Mouse (Mus musculus) embryo, embryonic 10.5 days (tissue): ENCODE results near the gene Lpp.
A peak's percentile ranks its signal among the peaks of the same experiment; 100 is the strongest.

Experiments
- DNase-seq: peaks from one replicate; pipeline ENCODE4 v3.0.0-alpha.2; 2015; ENCODE audit warnings: low spot score

The Lpp gene

DNA sequence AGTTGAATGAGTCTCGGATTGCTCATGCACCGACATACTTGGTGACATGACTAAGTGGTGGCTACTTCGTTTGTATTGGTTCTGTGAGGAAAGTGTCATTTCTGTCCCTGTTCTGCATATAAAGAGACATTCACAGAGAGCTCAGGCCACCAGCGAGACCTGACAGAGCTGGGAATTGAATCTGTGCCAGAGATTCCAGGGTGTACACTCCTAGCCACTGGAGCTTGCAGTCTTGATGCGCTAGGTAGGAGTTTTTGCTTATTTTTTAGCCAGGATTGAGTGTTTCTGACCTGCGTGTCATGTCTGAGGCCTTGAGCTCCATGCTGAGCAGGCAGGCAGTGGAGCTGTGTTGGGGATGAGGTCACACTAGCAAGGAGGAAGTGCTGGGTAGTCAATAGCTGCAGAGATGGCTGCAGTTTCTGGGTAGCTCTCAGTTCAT is 41.8 kb downstream of the Lpp start:
- DNase-seq: no peak

DNA sequence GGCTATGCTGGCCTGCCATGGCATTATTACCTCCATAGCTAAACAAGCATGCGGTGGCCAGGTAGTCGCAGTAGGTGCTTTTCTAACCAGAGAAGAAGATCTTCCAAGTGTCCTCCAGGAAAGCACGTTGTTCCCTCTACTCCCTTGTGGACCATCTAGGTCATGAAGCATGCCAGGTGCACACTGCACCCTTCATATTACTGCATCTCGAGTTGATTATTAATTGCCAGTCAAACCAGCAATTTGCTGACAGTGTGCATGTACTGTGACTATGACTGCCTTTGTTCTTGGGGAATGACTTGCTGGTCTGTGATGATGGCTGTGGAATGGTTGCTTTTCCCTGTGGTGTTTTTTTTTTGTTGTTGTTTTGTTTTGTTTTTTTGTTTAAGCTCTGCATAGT is 45.1 kb downstream of the Lpp start:
- DNase-seq: no peak

DNA sequence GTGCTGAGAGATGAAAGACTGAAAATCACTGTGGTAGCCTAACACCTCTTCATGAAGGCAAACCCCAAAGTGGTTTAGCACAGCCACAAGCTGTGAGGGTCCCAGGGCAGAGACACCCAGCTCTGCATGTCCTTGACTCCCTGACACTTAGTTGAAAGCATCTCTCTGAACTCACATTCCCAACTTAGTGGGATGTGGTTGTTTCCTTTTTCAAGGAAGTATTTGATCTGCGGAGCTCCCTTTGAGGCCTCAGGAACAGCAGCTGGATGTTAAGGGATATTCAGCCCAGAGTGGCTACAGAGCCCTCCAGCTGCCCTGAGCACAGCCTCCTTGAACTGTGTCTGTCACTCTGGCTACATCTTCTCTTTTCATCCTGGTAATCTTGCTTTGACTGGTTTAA is 48.0 kb downstream of the Lpp start:
- no peak for DNase-seq

DNA sequence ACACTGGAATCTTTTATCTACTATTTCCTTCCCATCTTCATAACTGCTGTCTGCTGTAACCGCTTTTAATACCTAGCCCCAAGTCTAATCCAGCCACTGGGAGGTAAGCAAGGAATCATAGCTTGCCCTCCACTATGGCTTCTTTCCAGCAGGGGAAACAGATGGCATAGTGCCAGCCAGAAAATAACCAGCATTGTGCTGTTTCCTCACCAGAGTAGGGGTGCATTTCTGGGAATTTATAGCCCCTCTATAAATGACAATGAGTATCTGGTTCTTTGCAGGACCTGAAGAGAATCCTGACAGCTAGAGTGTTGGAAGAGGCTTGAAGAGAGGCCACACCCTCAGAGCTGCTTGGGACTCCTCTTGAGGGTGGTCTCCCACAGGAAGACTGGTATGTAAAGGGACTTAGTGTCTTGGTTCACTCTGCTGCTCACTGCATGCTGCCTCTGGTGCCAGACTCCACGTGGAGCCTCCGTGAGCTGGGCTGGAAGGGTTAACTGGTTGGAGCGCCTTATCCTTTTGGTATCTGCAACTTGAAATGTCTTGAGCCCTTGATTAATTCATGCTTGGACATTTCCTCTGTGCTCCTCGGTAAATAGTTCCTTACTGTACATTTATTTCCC is 49.3 kb downstream of the Lpp start:
- DNase-seq: no peak

DNA sequence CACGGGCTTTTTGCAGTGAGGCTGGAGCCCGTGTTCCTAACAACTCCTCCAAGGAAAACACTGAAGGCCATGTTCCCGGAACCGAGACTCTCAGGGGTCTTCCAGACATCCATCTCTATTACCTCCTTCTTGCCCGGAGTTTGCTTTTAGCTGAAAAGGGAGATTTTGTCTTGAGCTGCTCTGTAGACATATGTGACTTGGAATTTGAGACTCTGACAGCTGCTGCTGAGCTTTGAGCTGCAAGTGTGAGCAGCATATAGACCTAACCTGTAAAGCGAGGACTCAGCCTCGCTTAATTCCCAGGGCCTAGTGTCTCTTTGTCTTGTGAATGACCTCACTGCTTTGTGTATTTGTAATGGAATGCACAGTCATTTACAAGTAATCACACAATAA is 49.8 kb downstream of the Lpp start:
- DNase-seq: peak; percentile 40

DNA sequence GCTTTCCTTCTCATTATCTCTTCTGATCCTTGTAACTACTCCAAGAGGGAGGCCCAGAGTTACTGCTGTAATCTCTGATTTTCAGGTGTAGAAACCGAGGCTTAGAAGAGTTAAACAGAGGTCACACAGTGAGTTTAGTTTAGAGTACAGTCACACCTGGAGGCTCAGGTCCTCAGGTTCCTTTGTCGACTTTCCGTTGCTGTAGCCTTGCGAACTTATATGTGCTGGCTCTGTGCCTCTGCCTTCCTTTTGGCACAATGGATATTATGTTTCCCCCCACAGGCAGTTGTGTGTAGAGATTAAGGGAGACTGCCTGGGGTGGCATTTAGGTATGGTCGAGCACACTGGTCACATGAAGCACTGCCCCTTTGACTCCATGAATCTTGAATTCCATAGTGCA is 50.2 kb downstream of the Lpp start:
- no peak for DNase-seq

DNA sequence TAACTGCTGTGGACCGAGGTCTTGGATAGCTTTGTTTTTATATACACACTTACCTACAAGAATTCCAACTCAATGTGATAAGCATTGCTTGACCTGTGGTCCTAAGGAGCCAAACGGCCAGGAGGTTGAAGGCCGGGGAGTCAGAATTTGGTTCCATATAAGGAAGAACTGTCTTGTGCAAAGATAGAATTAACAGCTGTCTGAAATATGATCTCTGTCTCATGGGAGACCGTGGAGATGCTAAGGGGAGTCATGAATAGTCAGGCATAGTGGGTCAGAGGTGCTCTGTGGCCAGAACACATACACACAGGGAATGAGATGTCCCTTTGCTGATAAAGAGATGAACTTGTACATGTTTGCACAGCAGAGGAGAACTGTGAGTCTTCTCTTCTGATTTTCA is 51.5 kb downstream of the Lpp start:
- DNase-seq: peak; percentile 55

DNA sequence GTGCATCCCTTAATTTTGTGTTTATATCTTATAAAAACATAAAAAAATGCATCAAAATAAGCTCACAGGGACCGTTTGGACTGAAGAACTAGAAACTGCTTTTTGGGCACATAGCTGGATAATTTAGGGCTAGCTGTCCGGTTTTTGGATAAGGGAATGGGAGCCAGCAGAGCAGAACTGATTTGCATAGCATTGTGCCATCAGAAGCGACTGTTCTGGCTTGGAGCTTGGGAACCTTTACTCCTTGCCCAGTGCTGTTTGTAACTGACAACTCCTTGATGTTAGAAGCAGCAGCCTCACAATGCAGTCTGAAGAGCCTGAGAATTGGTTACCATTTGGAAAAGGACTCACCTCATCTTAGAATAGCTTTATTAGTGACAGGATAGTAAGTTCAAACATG is 52.2 kb downstream of the Lpp start:
- DNase-seq: no peak

DNA sequence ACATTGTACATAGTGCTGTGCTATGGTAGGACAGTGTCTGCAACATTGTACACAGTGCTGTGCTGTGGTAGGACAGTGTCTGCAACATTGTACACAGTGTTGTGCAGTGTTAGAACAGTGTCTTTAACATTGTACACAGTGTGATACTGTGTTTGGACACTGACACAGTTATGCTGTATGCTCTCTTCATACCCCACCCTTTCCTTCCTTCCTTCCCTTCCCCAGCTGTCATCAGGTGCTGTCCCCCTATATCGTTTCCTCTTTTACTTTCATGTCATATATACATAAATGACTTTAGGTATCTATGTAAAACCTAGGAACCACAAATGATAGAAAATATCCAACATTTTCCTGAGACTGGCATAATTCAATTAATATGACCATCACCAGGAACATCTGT is 53.1 kb downstream of the Lpp start:
- no peak for DNase-seq

DNA sequence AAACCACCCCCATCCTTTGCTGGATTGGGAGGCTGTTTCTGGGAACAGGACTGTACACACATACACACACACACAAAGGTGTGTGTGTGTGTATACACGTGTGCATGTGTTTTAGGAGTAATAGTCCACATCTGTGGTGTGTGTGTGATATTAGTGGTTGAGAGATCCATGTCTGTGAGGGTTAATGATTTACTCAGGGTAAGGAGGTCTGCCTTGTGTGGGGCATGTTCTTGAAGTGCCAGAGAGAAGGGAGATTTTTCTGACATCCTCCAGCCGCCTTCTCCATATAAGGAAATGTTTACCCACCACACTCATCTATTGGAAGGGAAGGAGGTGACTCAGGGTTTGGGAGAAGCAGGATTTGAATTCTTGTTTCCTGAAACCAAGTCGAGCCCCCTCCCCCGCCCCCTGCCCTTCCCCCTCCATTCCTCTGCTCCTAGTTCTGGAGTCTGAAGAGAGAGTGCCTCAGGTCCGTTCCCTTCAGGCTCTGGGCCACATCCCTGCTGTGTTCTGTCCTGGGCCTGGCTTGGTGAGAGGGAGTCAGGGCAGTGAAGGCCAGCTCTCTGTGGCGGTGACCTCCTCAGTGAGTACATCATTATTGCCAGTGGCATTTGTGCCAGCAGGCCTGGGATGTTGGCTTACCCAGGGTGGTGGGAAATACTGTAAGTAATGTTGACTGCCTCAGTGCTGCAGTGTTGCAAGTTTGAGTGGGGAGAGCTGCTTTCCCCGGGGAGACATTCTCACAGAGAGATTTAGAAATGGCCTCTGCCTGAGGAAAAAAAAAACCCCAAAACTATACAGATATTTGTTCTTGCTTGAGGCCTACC is 54.6 kb downstream of the Lpp start:
- peak; percentile 58 for DNase-seq

DNA sequence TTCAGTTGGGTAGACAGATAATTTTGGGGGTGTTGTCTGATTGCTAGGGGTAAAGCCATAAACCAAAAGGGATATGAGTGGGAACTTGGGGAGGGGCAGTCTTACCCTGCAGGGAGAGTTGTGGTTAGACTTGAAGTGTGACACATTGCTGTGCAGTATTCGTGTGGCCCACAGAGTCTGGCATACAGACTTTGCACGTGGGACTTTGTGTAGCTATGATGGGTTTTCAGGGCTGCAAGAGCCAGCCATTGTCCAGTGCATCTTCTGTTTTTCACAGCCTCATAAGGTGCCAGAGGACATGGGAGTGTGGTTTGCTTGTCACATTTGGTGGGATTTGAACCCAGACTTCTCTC is 55.2 kb downstream of the Lpp start:
- DNase-seq: no peak

DNA sequence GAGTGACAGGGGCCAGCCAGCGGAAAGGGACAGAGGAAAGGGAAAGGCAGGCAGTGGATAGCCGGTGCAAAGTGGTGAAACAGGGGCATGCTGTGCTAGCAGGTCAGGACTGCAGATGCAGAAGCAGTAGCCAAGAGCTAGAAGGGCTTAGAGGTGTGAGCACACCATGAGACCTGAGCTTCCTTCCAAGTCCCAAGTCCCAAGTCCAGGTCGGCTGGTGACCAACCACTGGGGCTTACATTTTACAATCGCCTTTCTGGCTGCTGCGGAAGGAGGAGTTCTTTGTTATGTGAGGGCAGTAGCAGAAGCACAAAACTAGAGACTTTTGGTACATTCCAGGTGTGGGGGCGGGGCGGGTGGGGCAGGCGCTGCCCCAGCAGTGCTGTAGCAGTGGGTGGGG is 56.5 kb downstream of the Lpp start:
- no peak for DNase-seq

DNA sequence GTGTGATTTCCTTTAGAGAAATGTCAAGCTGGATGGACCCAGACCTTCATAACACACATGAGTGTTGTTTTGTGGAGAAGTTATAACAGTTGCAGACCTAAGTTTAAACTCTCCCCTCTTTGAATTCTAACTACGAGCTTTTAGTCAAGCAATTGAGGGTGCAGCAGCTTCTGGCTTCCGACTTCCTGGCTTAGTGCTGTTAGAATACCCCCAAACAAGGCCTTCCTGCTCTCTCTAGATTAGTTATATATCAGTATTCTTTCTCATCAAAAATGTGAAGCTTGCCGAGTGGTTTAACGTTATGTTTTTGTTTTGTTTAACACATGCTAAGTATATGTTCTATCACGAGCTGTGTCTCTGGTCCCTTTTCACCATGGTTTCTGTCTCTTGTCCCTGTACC is 56.9 kb downstream of the Lpp start:
- DNase-seq: no peak

DNA sequence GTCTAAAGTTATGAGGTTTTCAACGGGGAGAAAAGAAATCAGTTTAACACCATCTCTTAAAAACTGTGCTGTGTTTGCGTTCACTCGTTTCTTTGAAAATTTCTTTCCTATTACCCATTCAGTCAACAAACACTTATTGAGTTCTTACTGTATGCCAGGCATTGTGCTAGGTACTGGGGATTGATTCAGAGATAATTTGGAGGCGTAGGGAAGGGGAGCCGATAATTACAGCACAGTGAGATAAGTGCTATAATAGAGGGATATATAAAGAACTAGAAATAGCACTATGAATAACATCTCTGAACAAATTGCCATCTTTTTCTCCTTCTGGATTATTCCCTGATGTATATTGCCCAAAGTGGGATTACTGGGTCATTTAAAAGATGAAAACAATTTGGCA is 57.8 kb downstream of the Lpp start:
- no peak for DNase-seq

DNA sequence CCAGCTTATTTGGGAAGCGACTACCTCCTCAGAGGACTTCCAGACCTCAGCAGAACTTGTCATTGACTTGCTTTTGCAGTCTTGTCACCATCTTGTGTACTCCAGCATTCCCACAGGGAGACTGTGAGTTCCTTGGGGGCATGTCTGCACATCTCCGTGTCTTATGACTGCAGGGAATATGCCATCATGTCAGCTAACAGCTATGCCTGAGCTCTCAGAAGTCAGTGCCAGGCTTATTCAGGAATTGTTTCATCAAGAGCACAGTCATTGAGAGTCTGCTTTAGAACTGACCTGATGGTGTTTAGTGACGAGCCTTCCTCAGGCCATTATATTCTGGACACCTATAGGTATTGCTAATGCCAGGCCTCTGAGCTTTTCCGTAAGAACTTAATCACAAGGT is 60.2 kb downstream of the Lpp start:
- DNase-seq: no peak

DNA sequence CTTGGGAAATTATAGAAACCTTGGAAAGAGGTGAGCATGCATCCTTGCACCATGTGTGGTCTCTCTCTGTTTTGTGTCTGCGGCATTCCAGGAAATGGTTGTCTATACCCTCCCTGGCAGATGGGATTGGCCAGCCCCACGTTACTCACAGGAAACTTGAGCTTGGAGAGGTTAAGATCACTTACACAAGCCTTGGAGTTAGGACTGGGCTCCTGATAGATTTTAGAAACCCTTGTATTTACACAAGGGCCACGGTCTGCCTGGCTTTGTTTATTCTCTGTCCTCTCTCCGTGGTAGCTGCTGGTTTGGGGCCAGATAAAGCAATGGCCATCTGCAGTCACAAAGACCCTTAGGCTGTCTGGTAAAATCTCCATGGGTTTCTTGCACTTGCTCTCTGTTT is 61.2 kb downstream of the Lpp start:
- DNase-seq: peak; percentile 54

DNA sequence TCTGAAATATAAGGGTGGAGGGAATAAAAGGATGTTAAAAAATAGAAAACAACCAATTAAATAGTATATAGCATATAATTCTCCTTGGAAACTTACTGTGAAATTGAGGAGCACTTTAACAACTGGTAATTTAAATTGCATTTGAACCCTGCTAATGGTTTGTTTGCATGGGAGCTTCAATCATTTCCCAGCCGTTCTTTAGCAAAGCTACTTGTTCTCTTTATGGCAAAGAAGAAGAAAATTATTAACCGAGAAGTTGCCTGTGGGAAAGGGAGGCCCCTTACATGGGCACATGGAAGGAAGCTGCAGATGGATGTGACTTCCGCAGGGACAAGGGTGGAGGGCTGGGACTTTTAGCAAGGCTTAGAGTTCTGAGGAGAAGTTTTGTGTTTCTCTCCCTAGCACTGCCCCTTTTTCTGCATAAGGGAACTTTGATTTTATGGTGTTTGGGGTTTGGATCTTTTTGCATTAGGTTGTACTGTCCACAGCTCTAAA is 62.1 kb downstream of the Lpp start:
- no peak for DNase-seq

DNA sequence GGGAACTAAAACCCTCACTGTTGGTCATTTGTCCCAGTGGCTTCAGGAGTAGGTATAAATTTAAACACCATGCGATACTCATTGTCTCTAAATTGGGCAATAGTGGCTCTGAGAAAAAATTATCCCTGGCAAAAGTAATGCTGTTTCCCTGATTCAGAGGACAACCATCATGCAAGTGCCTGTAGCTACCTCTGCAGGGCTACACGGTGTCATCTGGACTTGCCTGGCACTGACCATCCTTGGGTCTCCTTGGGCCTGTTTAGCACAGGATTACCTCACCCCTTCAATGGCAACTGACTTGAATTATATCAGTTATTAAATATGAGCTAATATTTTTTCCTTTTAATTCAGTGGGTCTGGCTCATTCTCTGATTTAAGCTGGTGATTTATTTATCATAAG is 70.5 kb downstream of the Lpp start:
- DNase-seq: no peak

DNA sequence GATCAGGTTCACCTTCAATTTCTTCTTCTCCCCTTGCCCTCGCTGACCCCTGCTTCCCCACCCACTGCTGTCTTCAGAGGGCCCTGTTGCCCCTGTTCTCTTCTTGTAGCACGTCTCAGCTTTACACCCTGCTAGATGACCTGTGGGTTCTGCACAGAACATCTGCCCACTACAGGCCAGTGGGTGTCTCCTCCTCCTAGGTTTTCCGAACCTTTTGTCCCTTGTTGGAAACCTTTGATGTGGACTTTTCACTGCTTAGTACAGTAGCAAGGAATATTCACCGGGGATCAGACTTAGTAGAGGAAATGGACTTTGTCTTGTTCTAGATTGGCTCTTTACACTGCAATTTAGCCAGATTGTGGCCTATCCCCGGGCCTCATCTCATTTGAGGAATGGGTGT is 71.1 kb downstream of the Lpp start:
- no peak for DNase-seq

DNA sequence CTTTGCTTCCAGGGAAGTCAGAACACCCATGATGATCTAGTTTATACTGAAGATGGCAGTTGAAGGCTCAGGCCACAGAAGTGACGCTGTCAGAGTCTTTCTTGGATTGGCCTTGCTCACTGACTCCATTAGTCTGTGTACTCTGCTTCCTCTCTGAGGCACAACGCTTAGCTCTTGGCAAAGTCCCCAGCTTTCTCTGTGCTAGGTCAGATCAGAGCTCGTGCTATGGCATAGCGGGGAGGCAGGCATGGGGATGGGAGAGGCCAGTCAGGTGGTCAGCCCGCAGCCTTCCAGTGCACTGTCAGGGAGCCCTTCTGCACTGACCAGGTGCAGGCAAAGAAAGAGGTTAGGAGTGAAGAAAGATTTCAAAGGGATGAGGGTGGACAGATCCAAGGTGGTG is 72.3 kb downstream of the Lpp start:
- DNase-seq: no peak

DNA sequence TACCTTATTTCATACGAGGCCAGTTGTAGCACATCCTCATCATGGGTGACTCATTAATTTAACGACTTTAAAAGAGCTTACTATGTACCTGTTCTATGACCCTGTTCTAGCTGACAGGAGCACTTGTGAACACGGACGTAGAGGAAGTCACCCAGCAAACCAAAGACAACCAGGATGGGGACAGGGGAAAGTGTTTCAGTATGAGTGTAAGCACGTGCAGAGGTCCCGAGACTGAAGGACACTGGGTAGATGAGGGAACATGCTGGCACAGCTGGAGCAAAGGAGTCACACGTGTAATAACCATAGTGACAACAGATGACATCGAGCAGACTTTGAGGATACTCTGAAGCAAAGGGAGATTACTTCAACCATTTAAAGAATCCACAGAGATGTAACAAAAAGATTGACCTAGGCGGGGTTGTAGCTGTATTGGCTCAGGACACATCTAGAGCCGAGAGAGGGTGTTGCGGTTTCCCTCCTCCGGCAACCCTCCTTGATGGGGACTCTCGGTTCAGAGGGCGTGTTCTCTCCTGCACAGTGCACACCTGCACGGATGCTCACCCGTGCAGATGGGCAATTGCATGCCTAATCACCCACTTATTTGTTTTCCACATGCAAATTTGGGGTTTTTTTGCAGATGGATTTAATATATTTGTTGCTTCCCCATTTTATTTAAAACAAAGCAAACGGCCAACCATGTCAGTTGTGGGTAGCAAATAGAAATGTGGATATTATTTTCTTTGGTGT is 74.4 kb downstream of the Lpp start:
- DNase-seq: no peak

DNA sequence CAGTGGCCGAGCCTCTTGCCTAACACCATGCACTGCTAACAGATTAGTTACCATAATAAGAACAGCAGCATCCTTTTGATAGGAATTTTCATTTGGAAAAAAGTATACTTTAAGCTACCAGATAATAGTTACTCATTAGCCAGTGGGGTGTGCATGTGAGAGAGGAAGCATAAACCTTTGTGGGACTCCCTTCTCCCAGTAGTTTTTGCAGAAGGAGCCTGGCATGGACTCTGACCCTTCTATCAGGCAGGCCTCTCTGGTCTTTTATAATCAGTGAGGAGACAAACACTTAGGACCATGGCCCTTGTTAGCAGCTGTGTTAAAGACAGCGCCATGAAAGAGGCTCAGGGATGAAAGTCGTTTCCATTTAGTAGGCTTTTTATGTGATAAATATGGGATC is 76.0 kb downstream of the Lpp start:
- no peak for DNase-seq

DNA sequence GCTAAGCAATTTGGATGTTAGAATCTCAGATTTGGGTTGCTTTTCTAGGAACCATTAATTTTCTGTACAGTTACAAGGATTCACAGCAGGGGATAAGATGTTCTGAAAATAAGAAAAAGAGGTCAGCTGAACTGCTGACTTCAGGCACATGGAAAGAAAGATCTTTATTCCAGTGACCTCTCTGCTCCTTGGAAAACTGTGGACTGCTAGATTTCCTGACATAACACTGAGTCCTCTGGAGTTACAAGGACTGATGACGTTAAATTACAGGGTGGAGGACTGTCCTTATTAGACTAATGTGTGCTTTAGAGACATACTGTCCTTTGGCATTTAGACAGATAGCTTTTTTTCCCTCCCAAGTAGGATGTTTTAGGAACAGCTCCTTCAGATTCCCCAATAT is 77.3 kb downstream of the Lpp start:
- DNase-seq: no peak
